Mouse (Mus musculus) lung, postnatal 0 days (tissue): Measurements from ENCODE around the gene Kif21a. TPM values are rescaled to one million over a fixed set of nuclear protein-coding genes. Genes with fewer than 3 reads are reported as not detected.

ENCODE experiments used
- ATAC-seq: fragments of 200-750 bp; cut with Nextera tagmentation; 2 replicates; pipeline ENCODE4 v1.8.0; 2017; ENCODE audit warnings: moderate library complexity
- DNase-seq: peaks from one replicate; pipeline ENCODE4 v3.0.0-alpha.2; 2016; ENCODE audit warnings: low spot score
- H3K27ac ChIP-seq: fragments of 300-500 bp; sonication (generic); 2 replicates; pipeline ENCODE4 v1.5.1; 2014; ENCODE audit warnings: antibody characterized with exemption, mild to moderate bottlenecking, low read length, mixed read lengths
- H3K27me3 ChIP-seq: fragments of 300-500 bp; sonication (generic); replicated peaks from 2 replicates; pipeline ENCODE4 v1.6.1; 2014; ENCODE audit warnings: low read length, mixed read lengths; ENCODE audit not compliant: insufficient read depth
- H3K36me3 ChIP-seq: fragments of 300-500 bp; sonication (generic); 2 replicates; pipeline ENCODE4 v1.6.1; 2014; ENCODE audit warnings: low read length, mixed read lengths; ENCODE audit not compliant: insufficient read depth
- H3K4me1 ChIP-seq: fragments of 300-500 bp; sonication (generic); 2 replicates; pipeline ENCODE4 v1.6.1; 2014; ENCODE audit warnings: antibody characterized with exemption, low read depth, low read length, mixed read lengths; ENCODE audit not compliant: insufficient read depth
- H3K4me2 ChIP-seq: fragments of 300-500 bp; sonication (generic); replicated peaks from 2 replicates; pipeline ENCODE4 v1.6.1; 2014; ENCODE audit warnings: low read depth, mild to moderate bottlenecking, low read length, moderate library complexity, mixed read lengths
- H3K4me3 ChIP-seq: fragments of 300-500 bp; sonication (generic); 2 replicates; pipeline ENCODE4 v1.5.1; 2014; ENCODE audit warnings: low read depth, low read length
- H3K9ac ChIP-seq: fragments of 300-500 bp; sonication (generic); replicated peaks from 2 replicates; pipeline ENCODE4 v1.6.1; 2014; ENCODE audit warnings: low read depth, mild to moderate bottlenecking
- H3K9me3 ChIP-seq: fragments of 300-500 bp; sonication (generic); 2 replicates; pipeline ENCODE4 v1.6.1; 2016; ENCODE audit warnings: low read length, mixed read lengths
- CTCF ChIP-seq: IDR thresholded peaks from 2 replicates; pipeline ENCODE4 v1.5.1; 2016; ENCODE audit warnings: antibody characterized with exemption, mild to moderate bottlenecking
- EP300 ChIP-seq: IDR thresholded peaks from 2 replicates; pipeline ENCODE4 v1.6.1; 2016; ENCODE audit warnings: antibody characterized with exemption, mild to moderate bottlenecking, control low read depth
- WGBS: fragments of 180-500 bp; shearing (Covaris S2); extraction: QIAGEN DNeasy Blood & Tissue Kit; methylation state at CpG from one replicate; pipeline ENCODE4 v1.1.7; 2014; 5-methylcytosine and 5-hydroxymethylcytosine counted together
- polyA plus RNA-seq: library from polyadenylated mRNA; unstranded; fragments of >200 nt; fragmentation: Nextera tagmentation; extraction: Ambion mirVana; gene quantifications from 2 replicates; pipeline ENCODE4 v1.2.1, GENCODE M21; 2015

The Kif21a gene
- polyA plus RNA-seq, 1 experiment from 2014 or later: 4.6 TPM

DNA sequence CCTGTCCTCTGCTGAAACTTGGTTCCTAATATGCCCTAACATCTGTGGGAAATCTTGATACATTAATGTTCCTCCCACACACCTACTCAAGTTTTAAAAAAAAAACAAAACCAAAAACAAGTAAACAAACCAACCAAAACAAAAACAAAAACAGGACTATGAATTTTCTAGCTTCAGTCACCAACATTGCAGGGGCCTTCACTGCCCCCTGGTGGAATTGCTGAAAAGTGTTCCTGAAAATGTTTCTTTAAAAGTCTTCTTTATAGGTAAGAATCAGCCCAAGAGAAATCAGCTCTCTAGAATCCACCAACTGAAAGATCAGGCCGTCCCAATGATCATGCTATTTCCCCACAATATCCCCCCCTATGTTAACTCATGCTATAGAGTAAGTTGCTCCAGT is 120.7 kb downstream of the Kif21a start:
- H3K36me3 ChIP-seq: no peaks in the 10 kb centered on the region
- TF ChIP-seq EP300 (no peak), CTCF (peak; percentile 74)
- no peak overlapping the region for H3K27ac ChIP-seq
- no peaks in the 10 kb centered on the region for H3K9me3 ChIP-seq
- WGBS: 18% methylated on average over 1 of the region's 1 CpGs
- no peak overlapping the region for H3K4me2 ChIP-seq
- no peaks in the 10 kb centered on the region for H3K4me1 ChIP-seq
- no peak overlapping the region for H3K9ac ChIP-seq
- H3K27me3 ChIP-seq: no peaks in the 10 kb centered on the region
- ATAC-seq: no peak
- DNase-seq: peak; percentile 60
- no peak overlapping the region for H3K4me3 ChIP-seq

GRCm38 (mm10) chr15:90896480-90896879 is 153.3 kb downstream of the Kif21a start:
- H3K27ac ChIP-seq: no peak overlapping the region
- ATAC-seq (peak; percentile 47), DNase-seq (peak; percentile 10)
- no peak overlapping the region for H3K9ac ChIP-seq
- H3K27me3 ChIP-seq: no peaks in the 10 kb centered on the region
- no peaks in the 10 kb centered on the region for H3K36me3 ChIP-seq
- TF ChIP-seq EP300 (no peak), CTCF (no peak)
- no peaks in the 10 kb centered on the region for H3K4me1 ChIP-seq
- H3K9me3 ChIP-seq: no peaks in the 10 kb centered on the region
- H3K4me2 ChIP-seq: no peak overlapping the region
- no peak overlapping the region for H3K4me3 ChIP-seq
- WGBS: 64% methylated on average over 9 of the region's 9 CpGs

GRCm38 (mm10) chr15:90887466-90887865 is 162.3 kb downstream of the Kif21a start:
- Histone ChIP-seq H3K9ac (no peak overlapping the region), H3K9me3 (no peaks in the 10 kb centered on the region), H3K4me3 (no peak overlapping the region), H3K4me1 (no peaks in the 10 kb centered on the region), H3K27me3 (no peaks in the 10 kb centered on the region), H3K4me2 (no peak overlapping the region), H3K27ac (no peak overlapping the region), H3K36me3 (no peaks in the 10 kb centered on the region)
- ATAC-seq (no peak), DNase-seq (no peak)
- WGBS: 52% methylated on average over 8 of the region's 8 CpGs
- TF ChIP-seq CTCF (no peak), EP300 (no peak)

Other genes with a start within 250 kb of the Kif21a start
- gene Abcd2, start 141.9 kb upstream of the Kif21a start, polyA plus RNA-seq: 9.2 and 10.9 TPM in 2 replicates
- gene CN725425, start 149.5 kb upstream of the Kif21a start, polyA plus RNA-seq: not detected in 2 replicates